In genomic region chr3:79809180-79809567, GRCm38 (mm10) we compare ENCODE assay signal across 8 mouse cellular contexts. TPM values are rescaled to one million over a fixed set of nuclear protein-coding genes. Genes with fewer than 3 reads are reported as not detected.
A peak's percentile ranks its signal among the peaks of the same experiment; 100 is the strongest.
DNase-seq lines count a peak whose midpoint lies in the region; ATAC-seq lines count a peak whose summit lies in the region.

No protein-coding gene starts in this region.

- no peaks in the 10 kb centered on the region for H3K9me3 ChIP-seq in forebrain, embryonic 14.5 days (replicated peaks; ENCODE audit: control insufficient read depth, low read length)

- H3K36me3 ChIP-seq in forebrain, embryonic 14.5 days (ENCODE audit: control insufficient read depth, insufficient read depth, low read length): no peaks in the 10 kb centered on the region

- H3K9ac ChIP-seq in forebrain, embryonic 14.5 days (ENCODE audit: low read length): 0 out of 2 replicates have a peak overlapping the region, but pooled peaks have one; percentile 17

- H3K4me3 ChIP-seq in forebrain, embryonic 14.5 days (ENCODE audit: low read depth, low read length): no peak overlapping the region

- no peak overlapping the region for H3K27ac ChIP-seq in forebrain, embryonic 14.5 days (ENCODE audit: low read depth, low read length)

- H3K4me1 ChIP-seq in forebrain, embryonic 14.5 days (ENCODE audit: control insufficient read depth, insufficient read depth, low read length): no peaks in the 10 kb centered on the region

- WGBS in forebrain, embryonic 14.5 days: 11% methylated on average over 4 of the region's 4 CpGs

- peak; percentile 78 for ATAC-seq in forebrain, embryonic 14.5 days
- peak; percentile 78 for ATAC-seq in inflammation-experienced regulatory T-cells, adult 6 months
- ATAC-seq in megakaryocyte, adult 5-6 weeks (ENCODE audit: poor library complexity, severe bottlenecking): peak; percentile 89

- H3K4me2 ChIP-seq in forebrain, embryonic 14.5 days (ENCODE audit: low read length): no peak overlapping the region

- peak; percentile 32 for DNase-seq in ovary, postnatal 36 days (ENCODE audit: low spot score)
- no peak for DNase-seq in ovary, adult 18-20 months (ENCODE audit: low spot score)
- peak; percentile 37 for DNase-seq in c-Kit-positive CD71-negative TER-119-negative erythroid progenitor cells, embryonic 14.5 days (ENCODE audit: low read depth)
- DNase-seq in forebrain, embryonic 14.5 days (ENCODE audit: low spot score): peak; percentile 89
- DNase-seq in left cerebral cortex, adult 11 months (ENCODE audit: low spot score): peak; percentile 44
- peak; percentile 62 for DNase-seq in right cerebral cortex, postnatal 14 days

- no peaks in the 10 kb centered on the region for H3K27me3 ChIP-seq in forebrain, embryonic 14.5 days (replicated peaks; ENCODE audit: control insufficient read depth, insufficient read depth, low read length)

RNA-seq across cellular contexts. Expression of gene Tmem144, which starts 43.4 kb away (rescaled TPM):
- 2.5 and 2.8 TPM in 2 replicates for polyA plus RNA-seq in forebrain, embryonic 14.5 days (2014; fragmentation: Nextera tagmentation; extraction: Ambion mirVana)
- under 1 TPM in 2 of 3 experiments, not detected in 1; 0.50 to 0.83 TPM for polyA plus RNA-seq in inflammation-experienced regulatory T-cells, adult 6 months (2017; shearing (Covaris generic))
- 1.9 and 2.7 TPM in 2 replicates for total RNA-seq in megakaryocyte, adult 5-6 weeks (2015)
- total RNA-seq in megakaryocyte, adult 5-6 weeks (2017): 1.2 and 1.5 TPM in 2 replicates
